Comparison of ENCODE assay signal across 20 mouse cellular contexts in the genomic region with DNA sequence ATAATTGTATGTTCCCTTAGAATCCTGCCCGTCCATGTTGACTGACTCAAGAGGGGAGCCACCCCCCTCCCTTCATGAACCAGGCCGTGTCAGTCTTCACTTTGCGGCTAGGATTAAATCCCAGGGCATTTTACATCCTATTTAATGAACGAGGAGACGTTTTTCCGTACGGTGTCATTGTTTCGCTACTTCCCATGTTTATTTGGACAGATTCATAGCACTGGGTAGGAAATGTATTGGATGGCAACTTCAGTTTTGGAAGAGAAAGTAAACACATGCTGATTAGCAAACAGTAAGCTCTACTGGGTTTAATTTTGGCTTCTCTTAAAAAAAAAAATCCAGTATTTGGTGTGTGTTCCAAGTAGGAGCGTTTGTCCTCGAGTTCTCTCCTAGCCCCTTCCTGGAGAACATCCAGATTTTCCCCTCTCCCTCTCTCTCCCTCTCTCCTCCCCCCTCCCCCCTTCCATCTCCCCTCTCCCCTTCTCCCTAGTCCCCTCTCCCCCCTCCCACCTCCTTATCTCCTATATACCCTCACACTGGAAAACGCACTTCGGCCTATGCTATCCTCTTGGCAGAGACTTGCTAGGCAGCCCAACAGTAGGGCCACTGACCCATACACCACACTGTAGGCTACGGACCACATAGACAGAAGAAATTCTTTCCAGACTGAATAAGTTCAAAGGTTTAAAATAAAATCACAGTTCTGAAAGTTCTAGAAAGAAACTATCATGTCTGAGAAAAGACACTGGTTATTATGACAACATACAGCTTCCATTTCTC.
DNase-seq lines count a peak whose midpoint lies in the region; ATAC-seq and TF ChIP-seq lines count a peak whose summit lies in the region.
"Had no signal": no experiment of that assay in that cellular context is flagged by ENCODE, and none has a peak within 500 bp of the region (broad histone marks: within the 10 kb centered on the region; RNA-seq: fewer than 3 reads in every experiment).

No protein-coding gene starts in this region.

- no peaks in the 10 kb centered on the region for H3K36me3 ChIP-seq in forebrain, embryonic 13.5 days (ENCODE audit: poor library complexity, severe bottlenecking)
- H3K36me3 ChIP-seq in forebrain, embryonic 11.5 days (ENCODE audit: control insufficient read depth, insufficient read depth, low read length) = no peaks in the 10 kb centered on the region
- H3K36me3 ChIP-seq in heart, embryonic 13.5 days = peaks cover 3% of the 10 kb centered on the region; the same call in 1 of the 2 replicates
- H3K36me3 ChIP-seq in heart, embryonic 11.5 days (ENCODE audit: control insufficient read depth, insufficient read depth, low read length) = no peaks in the 10 kb centered on the region
- no peaks in the 10 kb centered on the region for H3K36me3 ChIP-seq in liver, postnatal 0 days (replicated peaks; ENCODE audit: insufficient read depth, low read length)
- H3K36me3 ChIP-seq in stomach, embryonic 16.5 days (ENCODE audit: control insufficient read depth, insufficient read depth, low read length) = no peaks in the 10 kb centered on the region
- H3K36me3 ChIP-seq: neural tube, embryonic 12.5 days had no signal

- no peak for DNase-seq in forebrain, embryonic 11.5 days (ENCODE audit: low spot score)
- DNase-seq in liver, postnatal 0 days = no peak
- DNase-seq in liver = no peak
- DNase-seq in right cerebral cortex, adult 18-20 months = no peak
- DNase-seq: adrenal gland, postnatal 25 days; cerebellum, adult 9-11 months; embryo, embryonic 11 days; kidney, postnatal 14 days; left cerebral cortex, postnatal 4 days; right cerebral cortex, postnatal 25 days; thymus, adult 18-20 months had no signal

- TF ChIP-seq CTCF in liver, postnatal 0 days (IDR thresholded peaks at IDR 0.05; ENCODE audit: low read depth) = no peak

- H3K4me3 ChIP-seq in forebrain, embryonic 13.5 days = no peak overlapping the region
- H3K4me3 ChIP-seq in forebrain, embryonic 11.5 days (ENCODE audit: low read depth, low read length) = no peak overlapping the region
- no peak overlapping the region for H3K4me3 ChIP-seq in heart, embryonic 13.5 days
- no peak overlapping the region for H3K4me3 ChIP-seq in heart, embryonic 11.5 days (ENCODE audit: low read depth, low read length)
- H3K4me3 ChIP-seq in liver, postnatal 0 days (ENCODE audit: low read depth, low read length) = no peak overlapping the region
- no peak overlapping the region for H3K4me3 ChIP-seq in stomach, embryonic 16.5 days (replicated peaks; ENCODE audit: low read length)
- H3K4me3 ChIP-seq: erythroblast, embryonic 14.5 days; megakaryocyte, embryonic 14.5 days; neural tube, embryonic 12.5 days had no signal

- 45% methylated on average over 13 of the region's 13 CpGs for WGBS in forebrain, embryonic 13.5 days
- 81% methylated on average over 13 of the region's 13 CpGs for WGBS in forebrain, embryonic 11.5 days
- WGBS in heart, embryonic 13.5 days = 46% methylated on average over 13 of the region's 13 CpGs
- WGBS in heart, embryonic 11.5 days (ENCODE audit: insufficient replicate concordance) = 47% methylated on average over 13 of the region's 13 CpGs
- WGBS in liver, postnatal 0 days (ENCODE audit: insufficient replicate concordance) = 58% methylated on average over 13 of the region's 13 CpGs
- whole genome bisulfite sequencing in stomach, embryonic 16.5 days = 47% methylated on average over 13 of the region's 13 CpGs

- ATAC-seq in forebrain, embryonic 13.5 days = no peak
- ATAC-seq in forebrain, embryonic 11.5 days (replicated peaks; ENCODE audit: low FRiP score) = no peak
- no peak for ATAC-seq in heart, embryonic 13.5 days (ENCODE audit: extremely low read depth, insufficient number of reproducible peaks, low FRiP score, low TSS enrichment)
- ATAC-seq in heart, embryonic 11.5 days (replicated peaks; ENCODE audit: insufficient number of reproducible peaks, low FRiP score, low TSS enrichment) = no peak
- ATAC-seq in liver, postnatal 0 days = no peak
- ATAC-seq in stomach, embryonic 16.5 days (ENCODE audit: insufficient read depth, low FRiP score) = no peak
- ATAC-seq: inflammation-experienced regulatory T-cells, adult 6 months had no signal

- H3K4me1 ChIP-seq in forebrain, embryonic 13.5 days = peaks cover 79% of the 10 kb centered on the region
- peaks cover 2% of the 10 kb centered on the region; the same call in 1 of the 2 replicates for H3K4me1 ChIP-seq in forebrain, embryonic 11.5 days (replicated peaks; ENCODE audit: control insufficient read depth, insufficient read depth, low read length)
- peaks cover 84% of the 10 kb centered on the region for H3K4me1 ChIP-seq in heart, embryonic 13.5 days
- H3K4me1 ChIP-seq in heart, embryonic 11.5 days (ENCODE audit: control insufficient read depth, insufficient read depth, low read length) = peaks cover 56% of the 10 kb centered on the region
- peaks cover 16% of the 10 kb centered on the region; the same call in 1 of the 2 replicates for H3K4me1 ChIP-seq in liver, postnatal 0 days (ENCODE audit: insufficient read depth)
- H3K4me1 ChIP-seq in stomach, embryonic 16.5 days (ENCODE audit: control insufficient read depth, insufficient read depth, low read length) = peaks cover 52% of the 10 kb centered on the region
- H3K4me1 ChIP-seq: megakaryocyte, embryonic 14.5 days had no signal

- no peak overlapping the region for H3K9ac ChIP-seq in forebrain, embryonic 13.5 days
- no peak overlapping the region for H3K9ac ChIP-seq in forebrain, embryonic 11.5 days (ENCODE audit: low read length)
- H3K9ac ChIP-seq in heart, embryonic 13.5 days = no peak overlapping the region
- H3K9ac ChIP-seq in heart, embryonic 11.5 days (ENCODE audit: low read depth, low read length) = no peak overlapping the region
- H3K9ac ChIP-seq in liver, postnatal 0 days (replicated peaks) = no peak overlapping the region
- H3K9ac ChIP-seq in stomach, embryonic 16.5 days (ENCODE audit: low read length) = no peak overlapping the region
- H3K9ac ChIP-seq: liver, embryonic 14.5 days; neural tube, embryonic 12.5 days had no signal

- H3K9me3 ChIP-seq in forebrain, embryonic 13.5 days (replicated peaks) = no peaks in the 10 kb centered on the region
- no peaks in the 10 kb centered on the region for H3K9me3 ChIP-seq in forebrain, embryonic 11.5 days (ENCODE audit: control insufficient read depth, low read length)
- H3K9me3 ChIP-seq in heart, embryonic 13.5 days = no peaks in the 10 kb centered on the region
- H3K9me3 ChIP-seq in heart, embryonic 11.5 days (replicated peaks; ENCODE audit: control insufficient read depth, low read length) = no peaks in the 10 kb centered on the region
- no peaks in the 10 kb centered on the region for H3K9me3 ChIP-seq in liver, postnatal 0 days (ENCODE audit: low read length)
- H3K9me3 ChIP-seq in stomach, embryonic 16.5 days (replicated peaks; ENCODE audit: control insufficient read depth, low read length) = no peaks in the 10 kb centered on the region
- H3K9me3 ChIP-seq: neural tube, embryonic 12.5 days had no signal

- no peak for TF ChIP-seq EP300 in liver, postnatal 0 days (IDR thresholded peaks at IDR 0.05; ENCODE audit: low read depth)

- no peaks in the 10 kb centered on the region for H3K27me3 ChIP-seq in forebrain, embryonic 13.5 days
- no peaks in the 10 kb centered on the region for H3K27me3 ChIP-seq in forebrain, embryonic 11.5 days (ENCODE audit: control insufficient read depth, insufficient read depth, low read length)
- no peaks in the 10 kb centered on the region for H3K27me3 ChIP-seq in heart, embryonic 13.5 days (replicated peaks)
- no peaks in the 10 kb centered on the region for H3K27me3 ChIP-seq in heart, embryonic 11.5 days (ENCODE audit: control insufficient read depth, insufficient read depth, low read length)
- H3K27me3 ChIP-seq in liver, postnatal 0 days (ENCODE audit: insufficient read depth, low read length) = no peaks in the 10 kb centered on the region
- no peaks in the 10 kb centered on the region for H3K27me3 ChIP-seq in stomach, embryonic 16.5 days (ENCODE audit: control insufficient read depth, insufficient read depth, low read length)
- H3K27me3 ChIP-seq: megakaryocyte, embryonic 14.5 days; neural tube, embryonic 12.5 days had no signal

- no peak overlapping the region for H3K4me2 ChIP-seq in forebrain, embryonic 13.5 days
- H3K4me2 ChIP-seq in forebrain, embryonic 11.5 days (ENCODE audit: low read depth, low read length, severe bottlenecking) = no peak overlapping the region
- H3K4me2 ChIP-seq in heart, embryonic 13.5 days = no peak overlapping the region
- H3K4me2 ChIP-seq in heart, embryonic 11.5 days = no peak overlapping the region
- no peak overlapping the region for H3K4me2 ChIP-seq in liver, postnatal 0 days (ENCODE audit: low read depth, low read length)
- no peak overlapping the region for H3K4me2 ChIP-seq in stomach, embryonic 16.5 days (ENCODE audit: low read depth, low read length)
- H3K4me2 ChIP-seq: neural tube, embryonic 12.5 days had no signal

- peak overlapping the region; percentile 12; the same call in 1 of the 2 replicates for H3K27ac ChIP-seq in forebrain, embryonic 13.5 days
- H3K27ac ChIP-seq in forebrain, embryonic 11.5 days (ENCODE audit: low read depth, low read length) = no peak overlapping the region
- peak overlapping the region; percentile 87 for H3K27ac ChIP-seq in heart, embryonic 13.5 days (replicated peaks)
- no peak overlapping the region for H3K27ac ChIP-seq in heart, embryonic 11.5 days (ENCODE audit: low read depth, low read length)
- 0 out of 2 replicates have a peak overlapping the region, but pooled peaks have one; percentile 16 for H3K27ac ChIP-seq in liver, postnatal 0 days (ENCODE audit: low read depth)
- H3K27ac ChIP-seq in stomach, embryonic 16.5 days (ENCODE audit: low read length) = 0 out of 2 replicates have a peak overlapping the region, but pooled peaks have one; percentile 1
- H3K27ac ChIP-seq: liver, embryonic 14.5 days; neural tube, embryonic 12.5 days had no signal

Comparison
In these comparisons a context has a peak if more than half of its experiments do, and no peak if none do; other contexts are left out.
1. H3K27ac ChIP-seq: peak in forebrain, embryonic 13.5 days (single experiment), heart, embryonic 13.5 days (single experiment), liver, postnatal 0 days (single experiment) and stomach, embryonic 16.5 days (single experiment); none in forebrain, embryonic 11.5 days (single experiment) and heart, embryonic 11.5 days (single experiment).